Comparison of ENCODE assay signal across 33 mouse cellular contexts in the genomic region with DNA sequence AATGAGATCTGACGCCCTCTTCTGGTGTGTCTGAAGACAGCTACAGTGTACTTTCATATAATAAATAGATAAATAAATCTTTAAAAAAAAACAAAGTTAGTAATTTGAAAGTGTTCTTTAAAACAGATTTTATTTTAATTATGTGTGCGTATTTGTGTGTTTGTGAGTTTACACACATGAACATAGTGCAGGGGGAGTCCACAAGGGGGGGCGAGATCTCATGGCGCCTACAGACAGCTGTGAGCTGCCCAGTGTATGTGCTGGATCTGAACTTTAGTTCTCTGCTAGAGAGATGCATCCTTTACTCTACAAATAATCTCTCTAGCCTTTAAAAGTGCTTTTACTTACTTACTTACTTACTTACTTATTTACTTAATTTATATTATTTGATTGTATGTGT. TPM values are rescaled to one million over a fixed set of nuclear protein-coding genes. Genes with fewer than 3 reads are reported as not detected.
DNase-seq lines count a peak whose midpoint lies in the region; ATAC-seq and TF ChIP-seq lines count a peak whose summit lies in the region.
"Had no signal": no experiment of that assay in that cellular context is flagged by ENCODE, and none has a peak within 500 bp of the region (broad histone marks: within the 10 kb centered on the region; RNA-seq: fewer than 3 reads in every experiment).

No protein-coding gene starts in this region.

- H3K4me1 ChIP-seq in heart, adult 2 months (ENCODE audit: control insufficient read depth, insufficient read depth, low read length), result no peaks in the 10 kb centered on the region
- H3K4me1 ChIP-seq in thymus, adult 2 months (replicated peaks; ENCODE audit: control insufficient read depth, insufficient read depth, low read length), result peaks cover 10% of the 10 kb centered on the region
- H3K4me1 ChIP-seq: embryonic facial prominence, embryonic 10.5 days; embryonic facial prominence, embryonic 13.5 days; forebrain, embryonic 12.5 days; forebrain, embryonic 15.5 days had no signal

- H3K4me3 ChIP-seq in heart, adult 2 months, result no peak overlapping the region
- H3K4me3 ChIP-seq in thymus, adult 2 months (ENCODE audit: control insufficient read depth, insufficient read depth, low read length), result no peak overlapping the region
- H3K4me3 ChIP-seq: embryonic facial prominence, embryonic 10.5 days; embryonic facial prominence, embryonic 13.5 days; erythroblast, embryonic 14.5 days; forebrain, embryonic 12.5 days; forebrain, embryonic 15.5 days; heart, embryonic 12.5 days; heart, embryonic 15.5 days had no signal

- ATAC-seq in Patski, result no peak
- ATAC-seq: CD4-positive, CD25-positive, alpha-beta regulatory T cell, adult 4 months; forebrain, embryonic 15.5 days; hindbrain, postnatal 0 days; inflammation-experienced regulatory T-cells, adult 6 months had no signal

- intact Hi-C loops in heart, adult 2 months (cut with DNase I), result no loop called here
- intact Hi-C loops in heart, postnatal 36 days (cut with DNase I), result no loop called here

- CTCF ChIA-PET in Patski (lab: Charles Lee), result no interaction called here

- no peak overlapping the region for H3K9ac ChIP-seq in heart, adult 2 months (ENCODE audit: low read depth, low read length)
- H3K9ac ChIP-seq: embryonic facial prominence, embryonic 13.5 days; forebrain, embryonic 12.5 days; forebrain, embryonic 15.5 days; heart, embryonic 12.5 days; heart, embryonic 15.5 days; hindbrain, embryonic 14.5 days had no signal

- TF ChIP-seq POLR2A in heart, adult 2 months (IDR thresholded peaks at IDR 0.05; ENCODE audit: insufficient read depth, low read depth, low read length), result no peak
- no peak for TF ChIP-seq POLR2A in thymus, adult 2 months (IDR thresholded peaks at IDR 0.05; ENCODE audit: control insufficient read depth, extremely low read depth, insufficient read depth, low read length, poor library complexity)

- in situ Hi-C loops in Patski (cut with MboI; ENCODE audit: low pct_unique_long_range_greater_than_20kb), result no loop called here

- POLR2A ChIA-PET in Patski (lab: Charles Lee), result no interaction called here

- H3K27ac ChIP-seq in heart, adult 2 months, result no peak overlapping the region
- H3K27ac ChIP-seq in thymus, adult 2 months (ENCODE audit: control insufficient read depth, insufficient read depth, low read length), result no peak overlapping the region
- H3K27ac ChIP-seq: embryonic facial prominence, embryonic 10.5 days; embryonic facial prominence, embryonic 13.5 days; forebrain, embryonic 12.5 days; forebrain, embryonic 15.5 days; heart, embryonic 15.5 days; hindbrain, embryonic 14.5 days; hindbrain, postnatal 0 days had no signal

- 79% methylated on average over 4 of the region's 4 CpGs for WGBS in heart, adult 2 months
- WGBS in thymus, adult 2 months, result 88% methylated on average over 4 of the region's 4 CpGs

- peak; percentile 33 for TF ChIP-seq CTCF in heart, adult 2 months (IDR thresholded peaks at IDR 0.05)
- no peak for TF ChIP-seq CTCF in thymus, adult 2 months (IDR thresholded peaks at IDR 0.05; ENCODE audit: borderline replicate concordance, control insufficient read depth, extremely low read depth, insufficient read depth, low read length, poor library complexity)
- TF ChIP-seq CTCF in Patski (IDR thresholded peaks at IDR 0.05), result peak; percentile 56

- H3K36me3 ChIP-seq in heart, adult 2 months (ENCODE audit: control insufficient read depth, insufficient read depth, low read length), result no peaks in the 10 kb centered on the region
- H3K36me3 ChIP-seq in thymus, adult 2 months (ENCODE audit: control insufficient read depth, insufficient read depth, low read length), result no peaks in the 10 kb centered on the region
- H3K36me3 ChIP-seq: embryonic facial prominence, embryonic 10.5 days; embryonic facial prominence, embryonic 13.5 days; forebrain, embryonic 12.5 days; forebrain, embryonic 15.5 days; heart, embryonic 12.5 days; heart, embryonic 15.5 days had no signal

- no peak for TF ChIP-seq EP300 in heart, adult 2 months (IDR thresholded peaks at IDR 0.05; ENCODE audit: insufficient read depth, low read depth, low read length)

- H3K79me2 ChIP-seq in heart, adult 2 months (replicated peaks; ENCODE audit: control insufficient read depth, insufficient read depth, low read length), result no peaks in the 10 kb centered on the region

- peaks cover 1% of the 10 kb centered on the region; the same call in 1 of the 2 replicates for H3K27me3 ChIP-seq in heart, adult 2 months (ENCODE audit: control insufficient read depth, insufficient read depth, low read length)
- no peaks in the 10 kb centered on the region for H3K27me3 ChIP-seq in thymus, adult 2 months (ENCODE audit: control insufficient read depth, insufficient read depth, low read length)
- no peaks in the 10 kb centered on the region for H3K27me3 ChIP-seq in Patski
- H3K27me3 ChIP-seq: forebrain, embryonic 12.5 days; forebrain, embryonic 15.5 days; heart, embryonic 15.5 days had no signal

- no peak for DNase-seq in heart, adult 2 months
- DNase-seq in heart, postnatal 36 days, result no peak
- peak; percentile 22 for DNase-seq in thymus, adult 2 months
- no peak for DNase-seq in thymus, adult 18-20 months
- DNase-seq in Patski (ENCODE audit: low read depth, low spot score), result no peak
- peak; percentile 72 for DNase-seq in thymus, postnatal 4 days
- no peak for DNase-seq in right cerebral cortex, postnatal 10 days (ENCODE audit: low spot score in 2 of 2)
- DNase-seq: adrenal gland, postnatal 10 days; cerebellum, adult 8-10 months; cerebellum, postnatal 36 days; embryo, embryonic 11 days; gastrocnemius, postnatal 10 days; heart, adult 11 months; heart, postnatal 10 days; heart, postnatal 4 days had no signal

RNA-seq across cellular contexts. Expression of gene Gm17087, which starts 18.0 kb away (rescaled TPM):
- total RNA-seq in heart, adult 2 months (2021), result not detected
- polyA plus RNA-seq in heart, adult 2 months (2012; rRNA removed), result not detected in 2 replicates
- not detected for total RNA-seq in heart, postnatal 36 days (2021)
- not detected in 2 replicates for polyA plus RNA-seq in thymus, adult 2 months (2012; rRNA removed)
- 0.15 TPM for polyA plus RNA-seq in Patski (2021)
- total RNA-seq: adrenal gland, adult 18-20 months; adrenal gland, postnatal 10 days; adrenal gland, postnatal 36 days; ES-E14; gastrocnemius, postnatal 10 days; gastrocnemius, postnatal 4 days; heart, postnatal 10 days; heart, postnatal 4 days; hindbrain, postnatal 0 days had no signal
- polyA plus RNA-seq: C2C12; cortical plate, adult 2 months; embryonic facial prominence, embryonic 10.5 days; embryonic facial prominence, embryonic 13.5 days; erythroblast, embryonic 14.5 days; forebrain, embryonic 12.5 days; forebrain, embryonic 15.5 days; heart, embryonic 12.5 days; heart, embryonic 15.5 days; hindbrain, embryonic 11.5 days; hindbrain, embryonic 14.5 days; hindbrain, postnatal 0 days had no signal

RNA-seq across cellular contexts. Expression of gene Pde10a, which starts 23.6 kb away (rescaled TPM):
- 1 to 10 TPM; 1.9 to 2.2 TPM for total RNA-seq in heart, adult 2 months (2021)
- 1.4 and 2.3 TPM in 2 replicates for polyA plus RNA-seq in heart, adult 2 months (2012; rRNA removed)
- total RNA-seq in heart, postnatal 36 days (2021), result 1 to 10 TPM; 2.7 to 3.5 TPM
- 4.8 and 4.9 TPM in 2 replicates for polyA plus RNA-seq in thymus, adult 2 months (2012; rRNA removed)
- polyA plus RNA-seq in Patski (2021), result 7.7 TPM
- polyA plus RNA-seq: erythroblast, embryonic 14.5 days; inflammation-experienced regulatory T-cells, adult 6 months had no signal

Comparison
In these comparisons a context has a peak if more than half of its experiments do, and no peak if none do; other contexts are left out.
1. DNase-seq: peak in thymus, adult 2 months (single experiment) and thymus, postnatal 4 days (single experiment); none in heart, adult 2 months (0 of 2), heart, postnatal 36 days (0 of 2), thymus, adult 18-20 months (0 of 2), Patski (single experiment) and right cerebral cortex, postnatal 10 days (0 of 2).